Mouse (Mus musculus): Measurements from ENCODE around the gene Iqcm.

DNA sequence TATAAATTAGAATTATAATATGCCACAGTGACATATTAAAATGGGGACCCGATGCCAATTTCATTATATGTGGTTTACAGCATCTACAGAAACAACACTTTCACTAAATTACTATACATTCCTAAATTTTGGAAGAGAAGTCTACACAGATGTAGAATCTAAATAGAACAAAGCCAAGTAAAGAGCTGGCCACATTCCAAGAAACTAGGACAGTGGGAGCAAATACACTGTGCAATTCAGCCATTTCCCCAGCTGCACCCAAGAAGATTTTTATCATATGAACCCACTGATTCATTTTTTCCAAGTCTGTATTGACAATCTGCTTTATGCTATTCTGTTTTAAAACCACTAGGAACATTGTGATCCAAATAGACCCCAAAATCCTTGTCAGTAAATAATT is 500.7 kb downstream of the Iqcm start:
- TF ChIP-seq CTCF (IDR thresholded peaks at IDR 0.05; ENCODE audit: extremely low read depth, insufficient read length, insufficient replicate concordance, low read depth, low read length) (no peak), POLR2A (IDR thresholded peaks at IDR 0.05; ENCODE audit: low read depth, low read length) (no peak)
